ENCODE assay signal across 21 mouse cellular contexts in genomic region chrX:7434268-7434667, GRCm38 (mm10). TPM values are rescaled to one million over a fixed set of nuclear protein-coding genes. Genes with fewer than 3 reads are reported as not detected.
DNase-seq lines count a peak whose midpoint lies in the region; ATAC-seq and TF ChIP-seq lines count a peak whose summit lies in the region.
"Had no signal": no experiment of that assay in that cellular context is flagged by ENCODE, and none has a peak within 500 bp of the region (broad histone marks: within the 10 kb centered on the region; RNA-seq: fewer than 3 reads in every experiment).

No protein-coding gene starts in this region.

- CTCF ChIA-PET in Patski (lab: Charles Lee): no interaction called here

- no peak for TF ChIP-seq CTCF in C2C12 (IDR thresholded peaks at IDR 0.05; ENCODE audit: control insufficient read depth, insufficient read depth, insufficient read length)
- TF ChIP-seq CTCF in Patski (IDR thresholded peaks at IDR 0.05): no peak

- intact Hi-C loops in heart, postnatal 25 days (cut with DNase I): no loop called here

- H3K9ac ChIP-seq in forebrain, embryonic 15.5 days (replicated peaks): no peak overlapping the region
- H3K9ac ChIP-seq: embryonic facial prominence, embryonic 15.5 days; heart, embryonic 12.5 days; hindbrain, embryonic 12.5 days had no signal

- WGBS in forebrain, embryonic 15.5 days: 80% methylated on average over 2 of the region's 2 CpGs

- H3K27ac ChIP-seq in forebrain, embryonic 15.5 days (replicated peaks): no peak overlapping the region
- H3K27ac ChIP-seq: embryonic facial prominence, embryonic 15.5 days; hindbrain, embryonic 12.5 days; hindbrain, postnatal 0 days had no signal

- DNase-seq in 3T3-L1 (ENCODE audit: low read depth, low spot score) (peak; percentile 81), Patski (ENCODE audit: low read depth, low spot score) (peak; percentile 57)
- no peak for DNase-seq in spleen, adult 12 weeks (ENCODE audit: low spot score)
- no peak for DNase-seq in heart, postnatal 25 days (ENCODE audit: low spot score)
- no peak for DNase-seq in adrenal gland, adult (ENCODE audit: inconsistent age in 2 of 2, low spot score in 1 of 2)
- DNase-seq: adrenal gland, adult 8-10 months; adrenal gland, postnatal 36 days; cerebellum, adult 2 months; cerebellum, postnatal 10 days; embryo, embryonic 11 days; gastrocnemius, postnatal 14 days; heart, postnatal 36 days had no signal

- peaks cover 4% of the 10 kb centered on the region for H3K4me1 ChIP-seq in forebrain, embryonic 15.5 days
- H3K4me1 ChIP-seq: hindbrain, embryonic 12.5 days had no signal

- in situ Hi-C loops in Patski (cut with MboI; ENCODE audit: low pct_unique_long_range_greater_than_20kb): no loop called here

- H3K79me3 ChIP-seq in C2C12 (ENCODE audit: low read depth): no peaks in the 10 kb centered on the region

- POLR2A ChIA-PET in Patski (lab: Charles Lee): no interaction called here

- ATAC-seq in Patski: peak; percentile 51
- ATAC-seq in megakaryocyte, adult 5-6 weeks (ENCODE audit: poor library complexity, severe bottlenecking): peak; percentile 68
- ATAC-seq in forebrain, embryonic 15.5 days (replicated peaks): no peak
- ATAC-seq: forebrain, embryonic 16.5 days; hindbrain, postnatal 0 days had no signal

- no peaks in the 10 kb centered on the region for H3K36me3 ChIP-seq in C2C12 (ENCODE audit: control insufficient read depth, insufficient read depth)
- H3K36me3 ChIP-seq in forebrain, embryonic 15.5 days: no peaks in the 10 kb centered on the region
- H3K36me3 ChIP-seq: embryonic facial prominence, embryonic 15.5 days; G1E; heart, embryonic 12.5 days; hindbrain, embryonic 12.5 days had no signal

- no peaks in the 10 kb centered on the region for H3K27me3 ChIP-seq in C2C12 (ENCODE audit: control insufficient read depth, insufficient read depth, insufficient read length)
- peaks cover 4% of the 10 kb centered on the region for H3K27me3 ChIP-seq in Patski
- H3K27me3 ChIP-seq in forebrain, embryonic 15.5 days: no peaks in the 10 kb centered on the region
- H3K27me3 ChIP-seq: embryonic facial prominence, embryonic 15.5 days; heart, embryonic 12.5 days; hindbrain, embryonic 12.5 days had no signal

- no peaks in the 10 kb centered on the region for H3K79me2 ChIP-seq in C2C12 (ENCODE audit: control insufficient read depth, insufficient read depth)

- no peak overlapping the region for H3K4me2 ChIP-seq in forebrain, embryonic 15.5 days (replicated peaks)
- H3K4me2 ChIP-seq: embryonic facial prominence, embryonic 15.5 days; heart, embryonic 12.5 days; hindbrain, embryonic 12.5 days had no signal

- H3K9me3 ChIP-seq in forebrain, embryonic 15.5 days: no peaks in the 10 kb centered on the region
- H3K9me3 ChIP-seq: embryonic facial prominence, embryonic 15.5 days; G1E; heart, embryonic 12.5 days; hindbrain, embryonic 12.5 days had no signal

- H3ac ChIP-seq in C2C12 (ENCODE audit: control insufficient read depth, insufficient read length, low read depth): no peak overlapping the region

- no peak overlapping the region for H3K4me3 ChIP-seq in C2C12 (ENCODE audit: insufficient read depth, poor library complexity, severe bottlenecking)
- no peak overlapping the region for H3K4me3 ChIP-seq in forebrain, embryonic 15.5 days
- H3K4me3 ChIP-seq: embryonic facial prominence, embryonic 15.5 days; heart, embryonic 12.5 days; hindbrain, embryonic 12.5 days had no signal

TF ChIP-seq in C2C12, 6 proteins besides CTCF, POLR2A, EP300 and RAD21:
- no peak for TF ChIP-seq USF1 (IDR thresholded peaks at IDR 0.05; ENCODE audit: low read depth)
- TF ChIP-seq CEBPB (IDR thresholded peaks at IDR 0.05; ENCODE audit: low read depth): peak; percentile 97
- no peak for TF ChIP-seq MAX (IDR thresholded peaks at IDR 0.05)

RNA-seq across cellular contexts. Expression of gene Usp27x, which starts 58.6 kb away (rescaled TPM):
- polyA plus RNA-seq in C2C12 (2012; fragmentation: generic; extraction: Trizol) (1.4 TPM), Patski (2021) (6.1 TPM)
- total RNA-seq in megakaryocyte, adult 5-6 weeks (2015): 0.09 and 0.48 TPM in 2 replicates
- 0.11 and 0.53 TPM in 2 replicates for total RNA-seq in megakaryocyte, adult 5-6 weeks (2017)
- 1.7 and 1.9 TPM in 2 replicates for polyA plus RNA-seq in forebrain, embryonic 15.5 days (2015; fragmentation: Nextera tagmentation; extraction: Ambion mirVana)
- total RNA-seq in heart, postnatal 25 days (2021): under 1 TPM; 0.56 to 0.83 TPM

Comparison
In these comparisons a context has a peak if more than half of its experiments do, and no peak if none do; other contexts are left out.
1. DNase-seq: peak in 3T3-L1 (single experiment) and Patski (single experiment); none in spleen, adult 12 weeks (single experiment), heart, postnatal 25 days (single experiment) and adrenal gland, adult (0 of 2).